Mouse (Mus musculus) B cell, adult 67 days (primary cell): ENCODE measurements around the gene Naalad2. TPM values are rescaled to one million over a fixed set of nuclear protein-coding genes. Genes with fewer than 3 reads are reported as not detected.

ENCODE experiments used
- total RNA-seq, 2 experiments: library from RNA; stranded (reverse); gene quantifications; 4 replicates each; pipeline ENCODE4 v1.2.4; 2023

Gene Naalad2
- not detected for total RNA-seq

DNA sequence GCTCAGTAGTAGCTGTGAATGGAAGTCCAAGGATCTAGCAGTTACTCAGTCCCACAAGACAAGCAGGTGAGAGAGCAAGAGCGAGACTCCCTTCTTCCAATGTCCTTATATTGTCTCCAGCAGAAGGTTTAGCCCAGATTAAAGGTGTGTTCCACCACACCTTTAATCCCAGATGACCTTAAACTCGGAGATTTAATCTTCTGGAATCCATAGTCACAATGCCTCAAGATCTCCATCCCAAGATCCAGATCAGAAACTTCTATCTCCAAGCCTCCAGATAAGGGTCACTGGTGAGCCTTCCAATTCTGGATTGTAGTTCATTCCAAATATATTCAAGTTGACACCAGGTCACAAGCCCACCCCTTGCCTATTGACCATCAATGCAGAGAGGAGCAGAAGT, at the start of gene Naalad2:
Naalad2 (minus strand) TSS at position 101 of the 400 bp plus-strand sequence.

GRCm38 (mm10) chr9:18430354-18430753, 27.6 kb upstream of the Naalad2 start, which contains the start of gene Mbd3l2:
Gene Mbd3l2, plus strand, starts transcription at chr9:18430654.

DNA sequence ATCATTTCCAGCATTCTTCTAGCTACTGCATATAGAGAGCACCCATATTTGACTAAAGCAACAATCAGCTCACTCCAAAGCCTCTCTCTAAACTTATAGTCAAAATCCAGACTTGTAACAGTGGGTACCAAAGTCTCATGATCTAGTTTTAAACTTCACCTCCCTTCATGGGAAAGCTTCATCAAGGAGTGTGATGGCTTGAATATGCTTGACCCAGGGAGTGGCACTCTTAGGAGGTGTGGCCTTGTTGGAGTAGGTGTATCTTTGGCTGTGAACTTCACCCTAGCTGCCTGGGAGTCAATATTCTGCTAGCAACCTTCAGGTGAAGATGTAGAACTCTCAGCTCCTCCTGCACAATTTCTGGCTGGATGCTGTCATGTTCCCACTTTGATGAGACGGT, 1.3 kb upstream of the Naalad2 start, which contains the start of gene Ubtfl1:
Ubtfl1 (plus strand) TSS at position 301 of the 400 bp plus-strand sequence.

DNA sequence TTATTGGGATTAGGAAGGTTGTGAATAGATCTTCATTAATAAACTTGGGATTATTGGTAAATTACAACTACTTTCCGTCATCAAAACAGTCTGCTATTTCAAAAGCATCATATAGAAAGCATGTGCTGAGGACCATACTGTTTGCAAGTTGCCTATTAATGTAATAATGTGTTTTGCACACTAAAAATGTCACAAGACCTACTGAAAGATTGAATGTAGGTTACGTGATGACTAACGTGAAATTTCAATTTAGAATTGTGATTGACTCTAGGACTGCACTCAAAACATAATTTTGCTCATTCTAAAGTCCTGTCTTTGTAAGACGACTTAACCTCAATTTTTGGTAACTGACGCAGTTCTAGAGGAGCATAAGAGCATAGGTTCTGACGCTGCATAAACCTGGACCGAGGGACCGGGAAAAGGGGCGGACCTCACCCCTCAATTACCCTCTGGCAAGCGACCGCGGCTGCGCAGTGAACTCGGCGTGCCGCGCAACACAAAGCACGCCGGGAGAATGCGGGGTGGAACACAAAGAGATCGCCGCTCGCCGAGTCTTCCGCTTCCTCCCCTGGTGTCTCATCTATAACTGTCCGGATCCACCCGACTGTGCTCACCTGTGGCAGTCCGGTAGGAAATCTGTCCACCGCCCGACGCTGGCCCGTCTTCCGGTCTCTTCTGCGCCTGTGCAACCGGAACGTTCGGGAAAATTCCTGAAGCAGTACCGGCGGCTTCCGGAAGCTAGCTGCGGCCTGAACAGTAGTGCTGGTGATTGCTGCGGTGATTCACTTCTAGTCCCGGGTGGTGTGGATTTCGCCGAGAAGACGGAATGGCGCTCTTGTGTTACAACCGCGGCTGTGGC, 111.0 kb downstream of the Naalad2 start, which contains the start of gene Chordc1:
Chordc1 (plus strand) TSS at position 555 of the 859 bp plus-strand sequence.

Other genes starting within 250 kb of the Naalad2 start
- 100 to 1,000 TPM in 1 of 2 experiments, 10 to 100 TPM in 1; 53.2 to 116 TPM for gene Chordc1, start 110.9 kb downstream of the Naalad2 start, total RNA-seq
- not detected for gene Ubtfl1, start 1.4 kb upstream of the Naalad2 start, total RNA-seq
- gene Mbd3l2, start 27.7 kb upstream of the Naalad2 start, total RNA-seq: not detected
- gene Zfp558, start 75.3 kb upstream of the Naalad2 start, total RNA-seq: 1 to 10 TPM in 1 of 2 experiments, under 1 TPM in 1; 0.35 to 2.0 TPM
- gene Mbd3l1, start 75.4 kb upstream of the Naalad2 start, total RNA-seq: not detected